Mouse (Mus musculus) embryonic fibroblast, embryonic 13.5 days (primary cell): Measurements from ENCODE around the gene Ntn5.
A peak's percentile ranks its signal among the peaks of the same experiment; 100 is the strongest.

Source experiments
- CTCF ChIP-seq: IDR thresholded peaks from 2 replicates; pipeline ENCODE4 v1.5.1; 2011; ENCODE audit warnings: mild to moderate bottlenecking, control low read depth, low read length, moderate library complexity, borderline replicate concordance; ENCODE audit not compliant: insufficient read depth
- POLR2A ChIP-seq: IDR thresholded peaks from 2 replicates; pipeline ENCODE4 v1.6.1; 2011; ENCODE audit warnings: low read depth, mild to moderate bottlenecking, control low read depth, low read length, moderate library complexity

GRCm38 (mm10) chr7:45638623-45639401, 45.0 kb upstream of the Ntn5 start:
- TF ChIP-seq POLR2A (peak; percentile 85), CTCF (no peak)
